In the genomic region with DNA sequence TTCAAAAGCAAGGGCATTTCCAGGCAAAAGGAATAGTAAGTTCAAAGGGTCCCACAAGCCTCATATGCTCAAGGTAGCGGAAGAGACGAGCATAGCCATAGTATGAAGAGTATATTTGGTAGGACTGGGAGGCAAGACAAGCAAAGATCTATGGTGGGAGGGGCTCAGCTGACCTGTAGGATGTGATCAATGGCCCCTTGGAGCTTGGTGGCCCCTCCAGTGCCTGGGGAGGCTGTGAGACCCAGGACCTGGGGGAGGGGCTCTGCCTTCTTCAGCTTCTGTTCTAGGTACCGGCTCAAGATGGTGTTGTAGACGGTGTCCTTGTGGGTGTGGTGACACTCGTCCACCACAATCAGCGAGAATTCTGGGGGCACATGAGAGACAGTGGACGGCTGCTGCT, we compare ENCODE assay signal across 8 mouse cellular contexts. TPM values are rescaled to one million over a fixed set of nuclear protein-coding genes. Genes with fewer than 3 reads are reported as not detected.
DNase-seq lines count a peak whose midpoint lies in the region; ATAC-seq lines count a peak whose summit lies in the region.

No protein-coding gene starts in this region.

- no peak for ATAC-seq in kidney, embryonic 15.5 days (replicated peaks; ENCODE audit: low FRiP score)
- peak; percentile 33 for ATAC-seq in activated CD4-positive, CD25-positive, alpha-beta regulatory T cell, adult 4 months
- no peak for ATAC-seq in liver, embryonic 15.5 days (ENCODE audit: insufficient read depth)

- no peak overlapping the region for H3K9ac ChIP-seq in kidney, embryonic 15.5 days
- no peak overlapping the region for H3K9ac ChIP-seq in liver, embryonic 15.5 days

- H3K36me3 ChIP-seq in kidney, embryonic 15.5 days = peaks cover 36% of the 10 kb centered on the region
- H3K36me3 ChIP-seq in erythroblast, embryonic 14.5 days (ENCODE audit: control insufficient read depth) = peaks cover 29% of the 10 kb centered on the region
- H3K36me3 ChIP-seq in liver, embryonic 15.5 days (replicated peaks) = peaks cover 31% of the 10 kb centered on the region

- peak overlapping the region; percentile 17 for H3K4me3 ChIP-seq in kidney, embryonic 15.5 days (replicated peaks)
- H3K4me3 ChIP-seq in erythroblast, embryonic 14.5 days (replicated peaks) = peak overlapping the region; percentile 48
- H3K4me3 ChIP-seq in liver, embryonic 15.5 days (replicated peaks) = peak overlapping the region; percentile 49

- no peaks in the 10 kb centered on the region for H3K27me3 ChIP-seq in kidney, embryonic 15.5 days
- H3K27me3 ChIP-seq in erythroblast, embryonic 14.5 days (ENCODE audit: control insufficient read depth) = no peaks in the 10 kb centered on the region
- H3K27me3 ChIP-seq in liver, embryonic 15.5 days = no peaks in the 10 kb centered on the region

- 43% methylated on average over 7 of the region's 7 CpGs for WGBS in kidney, embryonic 15.5 days
- WGBS in liver, embryonic 15.5 days (ENCODE audit: insufficient replicate concordance) = 33% methylated on average over 7 of the region's 7 CpGs

- DNase-seq in kidney, adult 11 months = no peak
- no peak for DNase-seq in embryo, embryonic 11 days
- no peak for DNase-seq in c-Kit-positive CD71-positive TER-119-positive erythroid progenitor cells, embryonic 14.5 days (ENCODE audit: low spot score)
- no peak for DNase-seq in layer of hippocampus, postnatal 14 days (ENCODE audit: low spot score in 2 of 2)

- H3K9me3 ChIP-seq in kidney, embryonic 15.5 days (replicated peaks) = no peaks in the 10 kb centered on the region
- H3K9me3 ChIP-seq in erythroblast, embryonic 14.5 days (ENCODE audit: control insufficient read depth, low read length) = no peaks in the 10 kb centered on the region
- H3K9me3 ChIP-seq in liver, embryonic 15.5 days (replicated peaks) = no peaks in the 10 kb centered on the region

- H3K27ac ChIP-seq in kidney, embryonic 15.5 days = no peak overlapping the region
- H3K27ac ChIP-seq in liver, embryonic 15.5 days (replicated peaks) = no peak overlapping the region

- peaks cover 15% of the 10 kb centered on the region for H3K4me1 ChIP-seq in kidney, embryonic 15.5 days
- peaks cover 30% of the 10 kb centered on the region for H3K4me1 ChIP-seq in erythroblast, embryonic 14.5 days (ENCODE audit: control insufficient read depth)
- H3K4me1 ChIP-seq in liver, embryonic 15.5 days (replicated peaks) = peaks cover 41% of the 10 kb centered on the region

- peak overlapping the region; percentile 47 for H3K4me2 ChIP-seq in kidney, embryonic 15.5 days
- peak overlapping the region; percentile 63 for H3K4me2 ChIP-seq in liver, embryonic 15.5 days

RNA-seq across cellular contexts. Expression of a gene that starts 1.2 kb away (rescaled TPM):
- polyA plus RNA-seq in kidney, embryonic 15.5 days (2015; fragmentation: Nextera tagmentation; extraction: Ambion mirVana) = 2.8 and 3.6 TPM in 2 replicates
- 10 to 100 TPM; 25.3 to 42.0 TPM for polyA plus RNA-seq in activated CD4-positive, CD25-positive, alpha-beta regulatory T cell, adult 4 months (2017; shearing (Covaris generic))
- 0.20 TPM in 1 of 2 replicates, not detected in the other for polyA plus RNA-seq in erythroblast, embryonic 14.5 days (2012)
- polyA plus RNA-seq in liver, embryonic 15.5 days (2015; fragmentation: Nextera tagmentation; extraction: Ambion mirVana) = 2.7 and 2.8 TPM in 2 replicates
- 1 to 10 TPM in 1 of 2 experiments, under 1 TPM in 1; 0.93 to 1.4 TPM for total RNA-seq in layer of hippocampus, postnatal 14 days (2021)

RNA-seq across cellular contexts. Expression of a gene that starts 9.4 kb away (rescaled TPM):
- polyA plus RNA-seq in kidney, embryonic 15.5 days (2015; fragmentation: Nextera tagmentation; extraction: Ambion mirVana) = 60.9 and 68.1 TPM in 2 replicates
- polyA plus RNA-seq in activated CD4-positive, CD25-positive, alpha-beta regulatory T cell, adult 4 months (2017; shearing (Covaris generic)) = 10 to 100 TPM; 11.2 to 13.3 TPM
- polyA plus RNA-seq in erythroblast, embryonic 14.5 days (2012) = 0.70 and 0.77 TPM in 2 replicates
- 13.2 and 14.1 TPM in 2 replicates for polyA plus RNA-seq in liver, embryonic 15.5 days (2015; fragmentation: Nextera tagmentation; extraction: Ambion mirVana)
- total RNA-seq in layer of hippocampus, postnatal 14 days (2021) = 10 to 100 TPM; 54.5 to 59.7 TPM

RNA-seq across cellular contexts. Expression of a gene that starts 10.7 kb away (rescaled TPM):
- polyA plus RNA-seq in kidney, embryonic 15.5 days (2015; fragmentation: Nextera tagmentation; extraction: Ambion mirVana) = 0.27 and 0.40 TPM in 2 replicates
- polyA plus RNA-seq in activated CD4-positive, CD25-positive, alpha-beta regulatory T cell, adult 4 months (2017; shearing (Covaris generic)) = under 1 TPM in 1 of 2 experiments, not detected in 1; 0.17 TPM
- polyA plus RNA-seq in erythroblast, embryonic 14.5 days (2012) = not detected in 2 replicates
- not detected in 2 replicates for polyA plus RNA-seq in liver, embryonic 15.5 days (2015; fragmentation: Nextera tagmentation; extraction: Ambion mirVana)
- total RNA-seq in layer of hippocampus, postnatal 14 days (2021) = 1 to 10 TPM in 1 of 2 experiments, under 1 TPM in 1; 0.17 to 1.2 TPM

RNA-seq across cellular contexts. Expression of a gene that starts 10.7 kb away (rescaled TPM):
- polyA plus RNA-seq in kidney, embryonic 15.5 days (2015; fragmentation: Nextera tagmentation; extraction: Ambion mirVana) = 0.27 TPM in 1 of 2 replicates, not detected in the other
- polyA plus RNA-seq in activated CD4-positive, CD25-positive, alpha-beta regulatory T cell, adult 4 months (2017; shearing (Covaris generic)) = under 1 TPM; 0.70 to 0.78 TPM
- polyA plus RNA-seq in erythroblast, embryonic 14.5 days (2012) = not detected in 2 replicates
- 0.24 TPM in 1 of 2 replicates, not detected in the other for polyA plus RNA-seq in liver, embryonic 15.5 days (2015; fragmentation: Nextera tagmentation; extraction: Ambion mirVana)
- total RNA-seq in layer of hippocampus, postnatal 14 days (2021) = not detected

RNA-seq across cellular contexts. Expression of a gene that starts 35.1 kb away (rescaled TPM):
- 29.5 and 32.3 TPM in 2 replicates for polyA plus RNA-seq in kidney, embryonic 15.5 days (2015; fragmentation: Nextera tagmentation; extraction: Ambion mirVana)
- 10 to 100 TPM; 29.0 to 44.1 TPM for polyA plus RNA-seq in activated CD4-positive, CD25-positive, alpha-beta regulatory T cell, adult 4 months (2017; shearing (Covaris generic))
- polyA plus RNA-seq in erythroblast, embryonic 14.5 days (2012) = 80.2 and 82.1 TPM in 2 replicates
- 19.2 and 20.2 TPM in 2 replicates for polyA plus RNA-seq in liver, embryonic 15.5 days (2015; fragmentation: Nextera tagmentation; extraction: Ambion mirVana)
- total RNA-seq in layer of hippocampus, postnatal 14 days (2021) = 100 to 1,000 TPM; 145 to 150 TPM
